Mouse (Mus musculus) embryonic facial prominence, embryonic 13.5 days (tissue): ENCODE measurements around the gene Zc3h4. TPM values are rescaled to one million over a fixed set of nuclear protein-coding genes. Genes with fewer than 3 reads are reported as not detected.

Experiments
- ATAC-seq: fragments of 200-750 bp; cut with Nextera tagmentation; 2 replicates; pipeline ENCODE4 v1.8.0; 2017; ENCODE audit warnings: low read depth; ENCODE audit not compliant: insufficient number of reproducible peaks, insufficient read depth, low FRiP score, low TSS enrichment
- H3K27ac ChIP-seq: fragments of 300-500 bp; sonication (generic); 2 replicates; pipeline ENCODE4 v1.5.1; 2015; ENCODE audit warnings: moderate library complexity, mild to moderate bottlenecking, inconsistent platforms
- H3K27me3 ChIP-seq: fragments of 300-500 bp; sonication (generic); 2 replicates; pipeline ENCODE4 v1.6.1; 2015; ENCODE audit warnings: mild to moderate bottlenecking, inconsistent platforms
- H3K36me3 ChIP-seq: fragments of 300-500 bp; sonication (generic); 2 replicates; pipeline ENCODE4 v1.6.1; 2015; ENCODE audit warnings: mild to moderate bottlenecking, inconsistent platforms
- H3K4me1 ChIP-seq: fragments of 300-500 bp; sonication (generic); 2 replicates; pipeline ENCODE4 v1.6.1; 2015; ENCODE audit warnings: inconsistent platforms
- H3K4me2 ChIP-seq: fragments of 300-500 bp; sonication (generic); 2 replicates; pipeline ENCODE4 v1.6.1; 2015; ENCODE audit warnings: moderate library complexity, mild to moderate bottlenecking, inconsistent platforms
- H3K4me3 ChIP-seq: fragments of 300-500 bp; sonication (generic); 2 replicates; pipeline ENCODE4 v1.5.1; 2015; ENCODE audit warnings: mild to moderate bottlenecking, inconsistent platforms
- H3K9ac ChIP-seq: fragments of 300-500 bp; sonication (generic); 2 replicates; pipeline ENCODE4 v1.6.1; 2015; ENCODE audit warnings: mild to moderate bottlenecking, inconsistent platforms
- H3K9me3 ChIP-seq: fragments of 300-500 bp; sonication (generic); 2 replicates; pipeline ENCODE4 v1.6.1; 2016; ENCODE audit warnings: inconsistent platforms
- WGBS: fragments of 180-500 bp; shearing (Covaris S2); methylation state at CpG from one replicate; pipeline ENCODE4 v1.1.7; 2015; ENCODE audit warnings: mixed read lengths; 5-methylcytosine and 5-hydroxymethylcytosine counted together
- polyA plus RNA-seq: library from polyadenylated mRNA; unstranded; fragments of >200 nt; fragmentation: Nextera tagmentation; extraction: Ambion mirVana; gene quantifications from 2 replicates; pipeline ENCODE4 v1.2.1, GENCODE M21; 2015

Zc3h4 gene
- polyA plus RNA-seq, 1 experiment from 2014 or later = 20.2 TPM

- WGBS = 92% methylated on average over 10 of the region's 10 CpGs
- Histone ChIP-seq H3K4me3 (no peak overlapping the region), H3K27me3 (no peaks in the 10 kb centered on the region), H3K9me3 (no peaks in the 10 kb centered on the region), H3K4me1 (0 out of 2 replicates have a peak, but pooled peaks cover 6% of the 10 kb centered on the region), H3K4me2 (no peak overlapping the region), H3K36me3 (peaks cover 66% of the 10 kb centered on the region), H3K9ac (no peak overlapping the region), H3K27ac (no peak overlapping the region)
- no peak for ATAC-seq
Measured at GRCm38 (mm10) chr7:16417141-16417771, 16.5 kb downstream of the Zc3h4 start.

GRCm38 (mm10) chr7:16418713-16419112 is 18.0 kb downstream of the Zc3h4 start:
- H3K4me1 ChIP-seq = no peaks in the 10 kb centered on the region

GRCm38 (mm10) chr7:16420493-16421118 is 19.9 kb downstream of the Zc3h4 start:
- WGBS = 94% methylated on average over 8 of the region's 8 CpGs
- no peak for ATAC-seq
- no peaks in the 10 kb centered on the region for H3K4me1 ChIP-seq
- peaks cover 90% of the 10 kb centered on the region for H3K36me3 ChIP-seq
- H3K27ac ChIP-seq = no peak overlapping the region
- no peak overlapping the region for H3K4me3 ChIP-seq
- H3K27me3 ChIP-seq = no peaks in the 10 kb centered on the region
- no peak overlapping the region for H3K4me2 ChIP-seq
- no peak overlapping the region for H3K9ac ChIP-seq
- H3K9me3 ChIP-seq = no peaks in the 10 kb centered on the region

More at GRCm38 (mm10) chr7:16418713-16419112, 18.0 kb downstream of the Zc3h4 start:
- Histone ChIP-seq H3K36me3 (peaks cover 75% of the 10 kb centered on the region), H3K9me3 (no peaks in the 10 kb centered on the region), H3K27ac (no peak overlapping the region), H3K4me2 (no peak overlapping the region), H3K4me3 (no peak overlapping the region), H3K9ac (no peak overlapping the region), H3K27me3 (no peaks in the 10 kb centered on the region)
- 85% methylated on average over 5 of the region's 5 CpGs for WGBS
- no peak for ATAC-seq

DNA sequence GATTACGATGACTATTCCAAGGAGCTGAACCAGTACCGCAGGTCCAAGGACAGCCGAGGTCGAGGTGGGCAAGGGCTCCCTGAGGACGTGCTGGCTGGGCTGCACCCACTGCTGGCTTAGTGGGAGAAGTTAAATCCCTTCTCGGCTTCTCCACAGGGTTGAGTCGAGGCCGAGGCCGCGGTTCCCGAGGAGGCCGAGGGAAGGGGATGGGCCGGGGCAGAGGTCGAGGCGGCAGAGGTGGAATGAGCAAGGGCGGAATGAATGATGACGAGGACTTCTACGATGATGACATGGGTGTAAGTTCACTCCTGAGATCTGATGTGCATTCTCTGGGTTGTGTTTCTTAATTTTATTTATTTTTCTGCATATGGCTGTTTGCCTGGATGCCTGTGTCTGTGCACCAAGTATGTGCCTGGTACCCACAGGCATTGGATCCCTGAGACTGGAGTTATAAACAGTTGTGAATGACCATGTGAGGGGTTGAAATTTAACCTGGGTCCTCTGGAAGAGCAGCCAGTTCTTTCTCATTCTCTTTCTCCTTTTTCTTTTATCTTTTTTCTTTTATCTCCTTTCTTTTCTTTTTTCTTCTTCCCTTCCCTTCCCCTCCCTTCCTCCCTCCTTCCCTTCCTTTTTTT is 21.6 kb downstream of the Zc3h4 start:
- Histone ChIP-seq H3K27ac (no peak overlapping the region), H3K27me3 (no peaks in the 10 kb centered on the region), H3K9ac (no peak overlapping the region), H3K4me2 (no peak overlapping the region), H3K4me1 (no peaks in the 10 kb centered on the region), H3K4me3 (no peak overlapping the region), H3K9me3 (no peaks in the 10 kb centered on the region), H3K36me3 (peaks cover 95% of the 10 kb centered on the region)
- no peak for ATAC-seq
- WGBS = 87% methylated on average over 18 of the region's 18 CpGs

- Histone ChIP-seq H3K4me3 (no peak overlapping the region), H3K9ac (no peak overlapping the region), H3K9me3 (no peaks in the 10 kb centered on the region), H3K27me3 (no peaks in the 10 kb centered on the region), H3K36me3 (peaks cover 97% of the 10 kb centered on the region), H3K27ac (no peak overlapping the region), H3K4me2 (no peak overlapping the region), H3K4me1 (no peaks in the 10 kb centered on the region)
- WGBS = 91% methylated on average over 9 of the region's 9 CpGs
- no peak for ATAC-seq
Measured at GRCm38 (mm10) chr7:16423731-16424130, 23.0 kb downstream of the Zc3h4 start.

- no peaks in the 10 kb centered on the region for H3K27me3 ChIP-seq
- H3K9me3 ChIP-seq = no peaks in the 10 kb centered on the region
- H3K4me1 ChIP-seq = no peaks in the 10 kb centered on the region
- no peak overlapping the region for H3K4me2 ChIP-seq
- peaks cover 97% of the 10 kb centered on the region for H3K36me3 ChIP-seq
- H3K4me3 ChIP-seq = no peak overlapping the region
- no peak overlapping the region for H3K9ac ChIP-seq
- WGBS = 90% methylated on average over 10 of the region's 10 CpGs
- ATAC-seq = no peak
- H3K27ac ChIP-seq = no peak overlapping the region
Measured at GRCm38 (mm10) chr7:16425721-16426120, 25.0 kb downstream of the Zc3h4 start.

DNA sequence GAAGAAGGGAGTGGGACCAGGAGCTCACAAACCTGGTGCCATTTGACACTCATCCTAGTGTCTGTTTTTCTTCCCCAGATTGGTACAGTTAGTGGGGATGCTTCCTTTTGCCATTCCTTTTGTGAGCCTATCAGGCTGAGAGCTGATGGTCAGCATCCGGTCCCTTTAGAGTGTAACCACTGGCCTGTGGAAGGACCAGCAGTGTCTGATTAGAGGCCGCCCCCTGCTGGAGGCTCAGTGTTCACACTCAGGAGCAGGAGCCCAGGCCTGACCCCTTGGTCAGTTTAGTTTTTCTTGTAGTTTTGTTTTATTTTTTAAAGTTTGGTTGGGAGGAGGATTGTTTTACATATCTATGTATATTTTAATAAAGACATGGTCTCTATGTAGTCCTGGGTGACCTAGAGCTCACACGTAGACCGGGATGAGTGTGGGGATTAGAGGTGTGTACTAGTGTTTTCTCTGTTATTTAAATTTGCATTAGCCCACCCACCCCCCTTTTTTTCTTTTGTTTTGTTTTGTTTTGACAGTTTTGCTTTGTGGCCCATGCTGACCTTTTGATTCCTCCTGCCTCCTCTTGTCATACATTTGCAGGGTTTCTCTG is 25.5 kb downstream of the Zc3h4 start:
- no peak for ATAC-seq
- Histone ChIP-seq H3K4me3 (no peak overlapping the region), H3K4me1 (no peaks in the 10 kb centered on the region), H3K36me3 (peaks cover 97% of the 10 kb centered on the region), H3K4me2 (no peak overlapping the region), H3K9ac (no peak overlapping the region), H3K27ac (no peak overlapping the region), H3K27me3 (no peaks in the 10 kb centered on the region), H3K9me3 (no peaks in the 10 kb centered on the region)
- 69% methylated on average over 4 of the region's 4 CpGs for WGBS

DNA sequence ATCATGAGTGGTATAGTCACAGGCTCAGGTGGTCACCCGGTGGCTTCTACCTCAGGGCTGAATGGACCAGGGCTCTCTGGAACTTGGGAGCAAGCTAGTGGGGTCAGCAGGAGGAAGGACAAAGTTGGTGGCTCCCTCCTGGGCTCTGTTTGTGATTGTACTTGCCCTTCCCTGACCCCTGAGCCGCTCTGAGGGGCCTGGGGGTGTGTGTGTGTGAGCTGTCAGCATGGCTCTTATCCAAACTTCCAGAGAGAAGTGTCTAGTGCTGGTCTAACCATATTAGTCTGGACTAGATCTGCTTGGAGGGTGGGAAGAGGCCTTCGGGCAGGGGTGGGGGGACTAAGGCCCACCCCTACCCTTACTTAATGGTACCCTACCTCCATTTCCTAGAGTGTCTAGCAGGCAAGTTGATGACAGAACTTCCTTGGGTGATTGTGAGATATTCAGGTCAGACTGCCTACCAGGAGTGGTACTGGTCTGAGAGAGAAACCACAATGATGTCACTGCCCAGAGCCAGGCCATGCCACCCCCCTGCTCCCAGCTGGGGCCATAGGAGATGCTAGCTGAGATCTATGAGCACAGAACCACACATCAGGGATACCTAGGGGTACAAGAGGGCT is 32.8 kb downstream of the Zc3h4 start:
- Histone ChIP-seq H3K9me3 (no peaks in the 10 kb centered on the region), H3K27me3 (no peaks in the 10 kb centered on the region), H3K27ac (no peak overlapping the region), H3K9ac (no peak overlapping the region), H3K4me3 (no peak overlapping the region), H3K4me2 (no peak overlapping the region), H3K36me3 (peaks cover 84% of the 10 kb centered on the region), H3K4me1 (no peaks in the 10 kb centered on the region)
- ATAC-seq = no peak
- 78% methylated on average over 3 of the region's 3 CpGs for WGBS

DNA sequence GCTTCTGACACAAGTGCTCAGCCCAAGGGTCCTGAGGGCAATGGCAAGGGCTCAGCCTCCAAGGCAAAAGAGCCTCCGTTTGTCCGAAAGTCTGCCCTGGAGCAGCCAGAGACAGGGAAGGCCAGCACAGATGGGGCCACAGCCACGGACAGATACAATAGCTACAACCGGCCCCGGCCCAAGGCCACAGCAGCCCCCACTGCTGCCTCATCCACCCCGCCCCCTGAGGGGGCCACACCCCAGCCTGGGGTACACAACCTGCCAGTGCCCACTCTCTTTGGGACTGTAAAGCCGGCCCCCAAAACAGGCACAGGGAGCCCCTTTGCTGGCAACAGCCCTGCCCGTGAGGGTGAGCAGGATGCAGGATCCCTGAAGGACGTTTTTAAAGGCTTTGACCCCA is 34.4 kb downstream of the Zc3h4 start:
- Histone ChIP-seq H3K27me3 (no peaks in the 10 kb centered on the region), H3K27ac (no peak overlapping the region), H3K9me3 (no peaks in the 10 kb centered on the region), H3K4me1 (no peaks in the 10 kb centered on the region), H3K9ac (no peak overlapping the region), H3K4me3 (no peak overlapping the region), H3K4me2 (no peak overlapping the region), H3K36me3 (peaks cover 67% of the 10 kb centered on the region)
- ATAC-seq = peak; percentile 41; the same call in 1 of the 2 replicates
- WGBS = 79% methylated on average over 9 of the region's 9 CpGs

DNA sequence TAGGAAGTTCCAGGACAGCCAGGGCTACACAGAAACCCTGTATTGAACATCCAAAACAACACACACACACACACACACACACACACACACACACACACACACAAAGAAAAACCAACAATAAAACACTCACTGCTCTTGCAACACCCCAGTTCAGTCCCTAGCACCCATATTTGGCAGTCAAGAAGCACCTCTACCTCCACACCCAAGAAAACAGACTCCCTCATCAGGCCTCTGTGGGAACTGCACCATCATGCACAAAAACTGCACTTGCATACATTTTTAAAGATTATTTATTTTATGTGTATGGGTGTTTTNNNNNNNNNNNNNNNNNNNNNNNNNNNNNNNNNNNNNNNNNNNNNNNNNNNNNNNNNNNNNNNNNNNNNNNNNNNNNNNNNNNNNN is 40.5 kb downstream of the Zc3h4 start:
- Histone ChIP-seq H3K36me3 (peaks cover 6% of the 10 kb centered on the region), H3K4me2 (no peak overlapping the region), H3K27ac (no peak overlapping the region), H3K4me1 (no peaks in the 10 kb centered on the region), H3K9me3 (no peaks in the 10 kb centered on the region), H3K4me3 (no peak overlapping the region), H3K9ac (no peak overlapping the region), H3K27me3 (no peaks in the 10 kb centered on the region)
- ATAC-seq = no peak

- H3K9ac ChIP-seq = no peak overlapping the region
- peaks cover 16% of the 10 kb centered on the region for H3K36me3 ChIP-seq
- no peaks in the 10 kb centered on the region for H3K27me3 ChIP-seq
- 80% methylated on average over 6 of the region's 6 CpGs for WGBS
- H3K9me3 ChIP-seq = no peaks in the 10 kb centered on the region
- peaks cover 10% of the 10 kb centered on the region for H3K4me1 ChIP-seq
- ATAC-seq = no peak
- H3K27ac ChIP-seq = no peak overlapping the region
- no peak overlapping the region for H3K4me2 ChIP-seq
- H3K4me3 ChIP-seq = no peak overlapping the region
Measured at GRCm38 (mm10) chr7:16451656-16452055, 50.9 kb downstream of the Zc3h4 start.
